Mouse (Mus musculus) stomach, postnatal 0 days (tissue): ENCODE measurements around the gene Polr2a. TPM values are rescaled to one million over a fixed set of nuclear protein-coding genes. Genes with fewer than 3 reads are reported as not detected.

Source experiments
- ATAC-seq: fragments of 200-750 bp; cut with Nextera tagmentation; 2 replicates; pipeline ENCODE4 v1.8.0; 2017; ENCODE audit not compliant: low FRiP score, low TSS enrichment
- DNase-seq: peaks from one replicate; pipeline ENCODE4 v3.0.0-alpha.2; 2016; ENCODE audit warnings: low spot score
- H3K27ac ChIP-seq: fragments of 300-500 bp; sonication (generic); replicated peaks from 2 replicates; pipeline ENCODE4 v1.5.1; 2014; ENCODE audit warnings: mild to moderate bottlenecking, control low read depth
- H3K27me3 ChIP-seq: fragments of 300-500 bp; sonication (generic); 2 replicates; pipeline ENCODE4 v1.6.1; 2014; ENCODE audit warnings: low read length; ENCODE audit not compliant: control insufficient read depth, insufficient read depth
- H3K36me3 ChIP-seq: fragments of 300-500 bp; sonication (generic); 2 replicates; pipeline ENCODE4 v1.6.1; 2014; ENCODE audit warnings: low read length, mixed read lengths; ENCODE audit not compliant: control insufficient read depth, insufficient read depth
- H3K4me1 ChIP-seq: fragments of 300-500 bp; sonication (generic); replicated peaks from 2 replicates; pipeline ENCODE4 v1.6.1; 2014; ENCODE audit warnings: antibody characterized with exemption; ENCODE audit not compliant: control insufficient read depth, insufficient read depth
- H3K4me2 ChIP-seq: fragments of 300-500 bp; sonication (generic); replicated peaks from 2 replicates; pipeline ENCODE4 v1.6.1; 2014; ENCODE audit warnings: low read depth, mild to moderate bottlenecking, control low read depth, moderate library complexity
- H3K4me3 ChIP-seq: fragments of 300-500 bp; sonication (generic); 2 replicates; pipeline ENCODE4 v1.5.1; 2014; ENCODE audit warnings: low read depth, low read length, control low read depth
- H3K9ac ChIP-seq: fragments of 300-500 bp; sonication (generic); 2 replicates; pipeline ENCODE4 v1.6.1; 2014; ENCODE audit warnings: mild to moderate bottlenecking, low read length, control low read depth, mixed read lengths
- H3K9me3 ChIP-seq: fragments of 300-500 bp; sonication (generic); 2 replicates; pipeline ENCODE4 v1.6.1; 2016; ENCODE audit warnings: low read length; ENCODE audit not compliant: control insufficient read depth
- CTCF ChIP-seq: IDR thresholded peaks from 2 replicates; pipeline ENCODE4 v1.5.1; 2016; ENCODE audit warnings: antibody characterized with exemption, low read depth, mild to moderate bottlenecking, moderate library complexity
- EP300 ChIP-seq: optimal IDR thresholded peaks from 2 replicates; pipeline ENCODE3; 2016; ENCODE audit warnings: antibody characterized with exemption
- WGBS: fragments of 180-500 bp; shearing (Covaris S2); extraction: QIAGEN DNeasy Blood & Tissue Kit; methylation state at CpG from one replicate; pipeline ENCODE4 v1.1.7; 2014; 5-methylcytosine and 5-hydroxymethylcytosine counted together
- polyA plus RNA-seq: library from polyadenylated mRNA; unstranded; fragments of >200 nt; fragmentation: Nextera tagmentation; extraction: Ambion mirVana; gene quantifications from 2 replicates; pipeline ENCODE4 v1.2.1, GENCODE M21; 2015

Polr2a gene
- polyA plus RNA-seq, 1 experiment from 2014 or later = 7.9 TPM

DNA sequence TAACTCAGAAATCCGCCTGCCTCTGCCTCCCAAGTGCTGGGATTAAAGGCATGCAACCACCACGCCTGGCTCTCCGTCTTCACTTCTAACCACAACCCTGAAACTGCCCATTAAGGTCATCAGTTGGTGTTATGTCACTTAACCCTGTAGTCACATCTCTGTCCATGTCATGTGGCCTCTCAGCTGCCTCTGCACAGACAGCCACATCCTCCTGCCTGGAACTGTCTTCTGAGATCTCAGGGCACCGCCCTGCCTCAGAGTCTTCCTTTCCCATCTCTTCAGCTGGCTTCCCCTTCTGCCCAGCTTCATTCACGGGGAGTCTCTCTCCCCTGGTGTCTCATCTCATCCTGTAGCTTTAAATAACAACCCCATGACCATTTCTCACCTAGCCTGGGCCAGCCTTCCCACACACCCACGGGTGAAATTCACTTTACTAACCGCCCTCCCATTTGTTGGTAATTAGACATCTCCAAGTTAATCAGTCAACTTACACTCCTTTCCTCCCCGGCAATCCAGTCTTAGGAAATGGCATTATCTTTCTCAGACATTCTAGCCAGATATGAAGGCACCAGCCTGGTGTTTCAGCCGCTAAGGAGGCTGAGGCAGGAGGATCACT is 66.1 kb downstream of the Polr2a start:
- 73% methylated on average over 9 of the region's 9 CpGs for WGBS
- no peak for ATAC-seq

DNA sequence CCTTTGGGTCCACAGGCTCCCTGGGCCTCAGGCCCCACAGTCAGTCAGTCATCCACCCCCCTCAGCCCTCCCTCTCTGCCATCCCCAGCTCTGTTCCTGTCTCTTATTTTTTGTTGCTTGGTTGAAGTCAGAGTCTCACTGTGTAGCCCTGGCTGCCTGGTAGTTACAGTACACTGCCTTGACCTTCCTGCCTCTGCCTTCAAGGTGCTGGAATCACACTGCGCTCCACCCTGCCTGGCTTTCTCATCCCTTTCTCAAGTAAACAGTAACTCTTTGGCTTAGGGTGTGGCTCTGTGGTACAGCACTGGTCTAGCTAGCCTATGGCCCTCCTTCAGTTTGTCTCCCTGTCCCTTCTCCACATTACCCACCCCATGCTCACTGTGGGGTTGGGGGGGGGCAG is 68.5 kb downstream of the Polr2a start:
- TF ChIP-seq EP300 = no peak
- TF ChIP-seq CTCF = no peak
- H3K4me1 ChIP-seq = peaks cover 9% of the 10 kb centered on the region
- H3K4me3 ChIP-seq = no peak overlapping the region
- 91% methylated on average over 1 of the region's 1 CpGs for WGBS
- no peak for DNase-seq
- no peaks in the 10 kb centered on the region for H3K27me3 ChIP-seq
- no peaks in the 10 kb centered on the region for H3K36me3 ChIP-seq
- H3K9ac ChIP-seq = no peak overlapping the region
- no peak overlapping the region for H3K27ac ChIP-seq
- ATAC-seq = no peak
- H3K4me2 ChIP-seq = no peak overlapping the region
- no peaks in the 10 kb centered on the region for H3K9me3 ChIP-seq

More for the DNA sequence above, 66.1 kb downstream of the Polr2a start:
- Histone ChIP-seq H3K4me2 (no peak overlapping the region), H3K4me1 (no peaks in the 10 kb centered on the region), H3K27me3 (no peaks in the 10 kb centered on the region), H3K9ac (no peak overlapping the region), H3K9me3 (no peaks in the 10 kb centered on the region), H3K27ac (no peak overlapping the region), H3K4me3 (no peak overlapping the region), H3K36me3 (no peaks in the 10 kb centered on the region)
- TF ChIP-seq CTCF (no peak), EP300 (no peak)
- no peak for DNase-seq

DNA sequence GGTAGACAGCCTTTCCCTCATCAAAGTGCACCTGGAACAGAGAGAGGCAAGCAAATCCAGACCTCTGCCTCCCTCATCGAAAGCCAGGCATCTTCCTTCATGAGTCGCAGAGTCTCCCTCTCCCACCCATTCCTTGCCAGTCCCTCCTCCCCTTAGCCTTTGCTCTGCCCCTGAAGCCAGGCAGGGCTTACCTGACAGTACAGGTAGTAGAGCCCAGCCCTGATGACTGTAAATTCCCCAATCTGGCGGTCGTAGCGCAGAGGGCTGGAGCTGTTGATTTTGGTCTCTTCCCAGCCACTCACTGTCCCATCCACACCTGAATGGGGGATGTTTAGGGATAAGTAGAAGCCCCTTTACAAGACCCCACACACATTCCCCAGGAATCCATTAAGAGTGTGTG is 71.4 kb downstream of the Polr2a start:
- H3K27me3 ChIP-seq = no peaks in the 10 kb centered on the region
- no peak for ATAC-seq
- no peak overlapping the region for H3K4me3 ChIP-seq
- H3K4me2 ChIP-seq = 0 out of 2 replicates have a peak overlapping the region, but pooled peaks have one; percentile 17
- no peak overlapping the region for H3K9ac ChIP-seq
- no peak for TF ChIP-seq CTCF
- no peak for TF ChIP-seq EP300
- 43% methylated on average over 5 of the region's 5 CpGs for WGBS
- peak overlapping the region; percentile 74 for H3K27ac ChIP-seq
- DNase-seq = no peak
- no peaks in the 10 kb centered on the region for H3K36me3 ChIP-seq
- peaks cover 9% of the 10 kb centered on the region for H3K4me1 ChIP-seq
- no peaks in the 10 kb centered on the region for H3K9me3 ChIP-seq

DNA sequence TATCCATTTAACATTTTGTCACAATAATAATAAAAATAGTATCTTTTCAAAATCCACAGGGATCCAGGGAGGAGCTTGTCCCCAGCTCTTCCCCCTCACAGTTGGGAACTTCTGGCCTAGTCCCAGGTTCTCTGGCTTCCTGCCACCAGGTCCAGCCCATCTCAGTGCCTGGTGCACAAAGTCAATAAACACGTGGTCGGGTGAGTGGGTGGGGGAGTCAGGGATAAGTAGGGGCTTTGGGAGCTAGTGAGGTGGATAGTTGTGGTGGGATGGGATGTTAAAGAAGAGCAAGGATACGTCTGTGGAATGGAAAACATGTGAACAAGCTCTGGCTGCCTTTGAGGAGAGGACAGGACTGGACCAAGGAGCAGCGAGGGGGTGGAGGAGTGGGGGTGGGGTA is 72.1 kb downstream of the Polr2a start:
- 11% methylated on average over 4 of the region's 4 CpGs for WGBS
- peak; percentile 84 for DNase-seq
- TF ChIP-seq EP300 = no peak
- TF ChIP-seq CTCF = no peak
- peaks cover 9% of the 10 kb centered on the region for H3K4me1 ChIP-seq
- H3K27me3 ChIP-seq = no peaks in the 10 kb centered on the region
- ATAC-seq = no peak
- no peak overlapping the region for H3K4me2 ChIP-seq
- H3K27ac ChIP-seq = peak overlapping the region; percentile 74
- H3K4me3 ChIP-seq = no peak overlapping the region
- H3K9ac ChIP-seq = no peak overlapping the region
- no peaks in the 10 kb centered on the region for H3K36me3 ChIP-seq
- no peaks in the 10 kb centered on the region for H3K9me3 ChIP-seq

DNA sequence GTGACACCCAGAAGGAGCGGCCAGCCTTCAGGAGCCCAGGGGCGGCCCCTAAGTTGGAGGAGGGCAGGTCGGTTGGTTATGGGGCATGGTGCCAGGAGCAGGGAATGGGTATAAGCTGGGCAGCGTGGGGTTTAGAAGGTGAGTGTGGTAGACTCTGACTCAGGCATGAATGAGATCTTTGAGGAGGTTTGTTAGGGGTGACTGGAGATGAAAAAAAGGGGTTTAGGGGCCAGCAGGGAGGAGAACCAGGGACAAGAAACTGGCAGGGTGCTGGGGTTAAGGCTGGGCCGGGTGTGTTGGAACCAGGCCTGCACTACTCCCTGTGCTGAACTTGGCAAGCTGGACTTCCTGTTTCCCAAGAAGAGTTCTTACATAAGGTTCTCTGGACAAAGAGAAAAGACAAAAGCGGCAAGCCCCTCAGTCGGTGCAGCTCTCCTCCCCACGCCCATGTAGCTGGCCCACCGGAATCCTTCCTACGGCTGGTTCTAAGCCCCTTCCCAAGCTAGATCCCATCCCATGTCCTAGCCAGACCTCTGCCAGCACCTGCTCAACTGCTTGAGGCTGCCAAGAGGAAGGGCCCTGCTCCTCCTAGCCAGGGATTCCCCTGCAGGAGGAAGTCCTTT is 72.8 kb downstream of the Polr2a start, which contains the start of gene Tnfsf13:
Gene Tnfsf13 (minus strand): TSS at position 259 of the 623 bp plus-strand sequence.
- no peak within 1 kb of the TSS for H3K4me3 ChIP-seq
- H3K9me3 ChIP-seq = no peaks in the 10 kb centered on the region
- H3K9ac ChIP-seq = peak within 1 kb of the TSS; percentile 51
- ATAC-seq (peak; percentile 30; the same call in 1 of the 2 replicates), DNase-seq (peak; percentile 56)
- H3K27ac ChIP-seq = peak within 1 kb of the TSS; percentile 92
- WGBS = 39% methylated on average over 10 of the region's 10 CpGs
- H3K27me3 ChIP-seq = no peaks in the 10 kb centered on the region
- peak within 1 kb of the TSS; percentile 31; the same call in 1 of the 2 replicates for H3K4me2 ChIP-seq
- peaks cover 12% of the 10 kb centered on the region for H3K4me1 ChIP-seq
- no peak for TF ChIP-seq CTCF
- no peak for TF ChIP-seq EP300
- no peaks in the 10 kb centered on the region for H3K36me3 ChIP-seq

DNA sequence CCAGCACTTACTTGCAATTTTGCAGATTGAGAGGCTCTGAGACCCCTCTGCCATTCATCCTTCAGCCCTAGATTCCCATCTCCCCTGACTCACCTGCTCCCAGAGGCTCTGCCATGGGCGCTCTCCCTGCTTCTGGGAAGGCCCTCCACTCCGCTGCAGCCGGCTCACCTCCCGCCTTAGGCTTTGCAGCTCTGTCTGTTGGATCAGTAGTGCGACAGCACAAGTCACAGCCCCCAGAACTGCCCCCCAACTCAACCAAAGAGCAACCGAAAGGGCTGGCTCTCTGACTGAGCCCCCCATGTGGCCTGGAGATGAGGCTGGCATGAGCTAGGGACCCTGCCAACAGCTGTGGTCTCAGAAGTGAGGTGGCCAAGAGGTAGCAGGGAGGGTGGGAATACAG is 73.5 kb downstream of the Polr2a start:
- Histone ChIP-seq H3K27me3 (no peaks in the 10 kb centered on the region), H3K27ac (peak overlapping the region; percentile 92), H3K9ac (peak overlapping the region; percentile 8; the same call in 1 of the 2 replicates), H3K36me3 (no peaks in the 10 kb centered on the region), H3K9me3 (no peaks in the 10 kb centered on the region), H3K4me2 (no peak overlapping the region), H3K4me3 (no peak overlapping the region), H3K4me1 (peaks cover 12% of the 10 kb centered on the region)
- ATAC-seq (no peak), DNase-seq (no peak)
- 88% methylated on average over 6 of the region's 6 CpGs for WGBS
- TF ChIP-seq EP300 (no peak), CTCF (no peak)
